Mouse (Mus musculus): ENCODE results near the gene Snrnp27.

- no peak for TF ChIP-seq CTCF (IDR thresholded peaks at IDR 0.05; ENCODE audit: borderline replicate concordance, extremely low read depth, insufficient read depth, insufficient read length)
- no peak for TF ChIP-seq POLR2A (IDR thresholded peaks at IDR 0.05; ENCODE audit: borderline replicate concordance, extremely low read depth, insufficient read depth, insufficient read length, poor library complexity, severe bottlenecking)
These were observed 47.0 kb downstream of the Snrnp27 start for GRCm38 (mm10) chr6:86637171-86637835.

All from brain, embryonic 14.5 days (tissue).